Mouse (Mus musculus) embryonic facial prominence, embryonic 14.5 days (tissue): ENCODE results near the gene Sap30bp. TPM values are rescaled to one million over a fixed set of nuclear protein-coding genes. Genes with fewer than 3 reads are reported as not detected.
A peak's percentile ranks its signal among the peaks of the same experiment; 100 is the strongest.

ENCODE experiments used
- ATAC-seq: fragments of 200-750 bp; cut with Nextera tagmentation; 2 replicates; pipeline ENCODE4 v1.8.0; 2017; ENCODE audit warnings: low read depth, moderate number of reproducible peaks, moderate TSS enrichment
- DNase-seq: peaks from one replicate; pipeline ENCODE4 v3.0.0-alpha.2; 2015; ENCODE audit warnings: low spot score
- H3K27ac ChIP-seq: fragments of 300-500 bp; sonication (generic); replicated peaks from 2 replicates; pipeline ENCODE4 v1.5.1; 2014; ENCODE audit warnings: low read depth, mild to moderate bottlenecking, low read length, moderate library complexity
- H3K27me3 ChIP-seq: fragments of 300-500 bp; sonication (generic); replicated peaks from 2 replicates; pipeline ENCODE4 v1.6.1; 2014; ENCODE audit warnings: low read length; ENCODE audit not compliant: control insufficient read depth, insufficient read depth
- H3K36me3 ChIP-seq: fragments of 300-500 bp; sonication (generic); 2 replicates; pipeline ENCODE4 v1.6.1; 2014; ENCODE audit warnings: low read length, mixed read lengths; ENCODE audit not compliant: control insufficient read depth, insufficient read depth
- H3K4me1 ChIP-seq: fragments of 300-500 bp; sonication (generic); 2 replicates; pipeline ENCODE4 v1.6.1; 2014; ENCODE audit warnings: antibody characterized with exemption, low read length; ENCODE audit not compliant: control insufficient read depth, insufficient read depth
- H3K4me2 ChIP-seq: fragments of 300-500 bp; sonication (generic); 2 replicates; pipeline ENCODE4 v1.6.1; 2014; ENCODE audit warnings: low read depth, mild to moderate bottlenecking, low read length, moderate library complexity, mixed read lengths
- H3K4me3 ChIP-seq: fragments of 300-500 bp; sonication (generic); 2 replicates; pipeline ENCODE4 v1.5.1; 2014; ENCODE audit warnings: low read depth, mild to moderate bottlenecking, low read length
- H3K9ac ChIP-seq: fragments of 300-500 bp; sonication (generic); 2 replicates; pipeline ENCODE4 v1.6.1; 2014; ENCODE audit warnings: low read depth, mild to moderate bottlenecking, low read length, moderate library complexity, mixed read lengths
- H3K9me3 ChIP-seq: fragments of 300-500 bp; sonication (generic); 2 replicates; pipeline ENCODE4 v1.6.1; 2016; ENCODE audit warnings: low read length; ENCODE audit not compliant: control insufficient read depth
- WGBS: fragments of 180-500 bp; shearing (Covaris S2); extraction: QIAGEN DNeasy Blood & Tissue Kit; methylation state at CpG from one replicate; pipeline ENCODE4 v1.1.7; 2014; 5-methylcytosine and 5-hydroxymethylcytosine counted together
- polyA plus RNA-seq: library from polyadenylated mRNA; unstranded; fragments of >200 nt; fragmentation: Nextera tagmentation; extraction: Ambion mirVana; gene quantifications from 2 replicates; pipeline ENCODE4 v1.2.1, GENCODE M21; 2014

The Sap30bp gene
- polyA plus RNA-seq = 30.2 and 36.6 TPM in 2 replicates

DNA sequence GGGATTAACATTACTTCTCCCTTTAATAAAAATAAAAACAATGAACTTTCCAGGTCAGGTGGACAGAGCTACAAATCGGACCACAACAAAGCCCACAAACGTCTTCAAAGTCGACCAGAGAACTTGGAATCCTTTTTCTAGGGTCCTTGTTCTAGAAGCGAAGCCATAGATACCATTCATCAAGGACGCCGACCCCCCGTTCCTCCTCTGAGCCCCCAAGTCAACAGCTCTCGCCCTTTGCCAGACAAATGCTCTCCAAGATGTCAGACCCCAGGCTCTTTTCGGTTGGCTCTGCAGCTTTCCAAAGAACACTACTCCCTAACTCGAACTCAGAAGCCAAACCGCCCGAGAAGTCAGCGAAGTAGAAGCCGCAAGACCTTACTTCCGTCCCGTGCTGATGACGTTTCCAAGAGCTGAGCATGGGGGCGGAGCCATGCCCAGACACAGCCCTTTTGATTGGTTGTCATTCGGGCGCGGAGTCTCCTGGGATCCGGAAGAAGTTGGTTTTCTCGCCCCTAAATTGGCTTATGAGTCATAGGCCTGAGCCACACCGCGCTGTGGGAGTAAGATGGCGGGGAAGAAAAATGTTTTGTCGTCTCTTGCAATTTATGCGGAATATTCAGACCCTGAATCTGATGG lies at the start of gene Sap30bp, which contains the start of gene Recql5:
Sap30bp (plus strand) TSS at position 175 of the 639 bp plus-strand sequence.
Recql5 (minus strand) TSS at position 370 of the 639 bp plus-strand sequence.
- peak; percentile 99 for DNase-seq
- H3K27ac ChIP-seq = peak within 1 kb of the TSS; percentile 78
- peaks cover 30% of the 10 kb centered on the region for H3K36me3 ChIP-seq
- peak within 1 kb of the TSS; percentile 88 for H3K9ac ChIP-seq
- H3K4me1 ChIP-seq = peaks cover 16% of the 10 kb centered on the region
- H3K27me3 ChIP-seq = no peaks in the 10 kb centered on the region
- peak within 1 kb of the TSS; percentile 72 for H3K4me2 ChIP-seq
- peak; percentile 99 for ATAC-seq
- H3K4me3 ChIP-seq = peak within 1 kb of the TSS; percentile 71
- no peaks in the 10 kb centered on the region for H3K9me3 ChIP-seq
- WGBS = under 1% methylated on average over 28 of the region's 28 CpGs

GRCm38 (mm10) chr11:115884361-115884760 lies 48.7 kb upstream of the Sap30bp start:
- no peaks in the 10 kb centered on the region for H3K4me1 ChIP-seq
- H3K27ac ChIP-seq = no peak overlapping the region
- H3K36me3 ChIP-seq = no peaks in the 10 kb centered on the region
- WGBS = 87% methylated on average over 3 of the region's 3 CpGs
- H3K9ac ChIP-seq = no peak overlapping the region
- no peak for ATAC-seq
- H3K27me3 ChIP-seq = no peaks in the 10 kb centered on the region; the same call in 1 of the 2 replicates
- no peak overlapping the region for H3K4me2 ChIP-seq
- no peaks in the 10 kb centered on the region for H3K9me3 ChIP-seq
- no peak overlapping the region for H3K4me3 ChIP-seq
- DNase-seq = no peak

GRCm38 (mm10) chr11:115885281-115885680 lies 47.8 kb upstream of the Sap30bp start:
- no peaks in the 10 kb centered on the region for H3K36me3 ChIP-seq
- DNase-seq = no peak
- no peak overlapping the region for H3K27ac ChIP-seq
- no peaks in the 10 kb centered on the region; the same call in 1 of the 2 replicates for H3K27me3 ChIP-seq
- H3K4me2 ChIP-seq = no peak overlapping the region
- ATAC-seq = no peak
- H3K4me1 ChIP-seq = no peaks in the 10 kb centered on the region
- WGBS = 74% methylated on average over 11 of the region's 11 CpGs
- H3K9me3 ChIP-seq = no peaks in the 10 kb centered on the region
- H3K4me3 ChIP-seq = no peak overlapping the region
- no peak overlapping the region for H3K9ac ChIP-seq

GRCm38 (mm10) chr11:115886446-115886845 lies 46.6 kb upstream of the Sap30bp start:
- no peak overlapping the region for H3K4me2 ChIP-seq
- no peak overlapping the region for H3K4me3 ChIP-seq
- no peak overlapping the region for H3K9ac ChIP-seq
- H3K27ac ChIP-seq = no peak overlapping the region
- H3K36me3 ChIP-seq = no peaks in the 10 kb centered on the region
- ATAC-seq (no peak), DNase-seq (no peak)
- H3K9me3 ChIP-seq = no peaks in the 10 kb centered on the region
- H3K27me3 ChIP-seq = no peaks in the 10 kb centered on the region; the same call in 1 of the 2 replicates
- H3K4me1 ChIP-seq = no peaks in the 10 kb centered on the region
- WGBS = 94% methylated on average over 10 of the region's 11 CpGs

- no peak overlapping the region for H3K4me2 ChIP-seq
- H3K9ac ChIP-seq = no peak overlapping the region
- H3K27me3 ChIP-seq = no peaks in the 10 kb centered on the region
- H3K36me3 ChIP-seq = peaks cover 8% of the 10 kb centered on the region
- no peak for ATAC-seq
- no peaks in the 10 kb centered on the region for H3K4me1 ChIP-seq
- H3K27ac ChIP-seq = no peak overlapping the region
- no peak for DNase-seq
- 63% methylated on average over 3 of the region's 5 CpGs for WGBS
- H3K9me3 ChIP-seq = no peaks in the 10 kb centered on the region
- no peak overlapping the region for H3K4me3 ChIP-seq
Observed at GRCm38 (mm10) chr11:115888020-115888419, 45.1 kb upstream of the Sap30bp start.

DNA sequence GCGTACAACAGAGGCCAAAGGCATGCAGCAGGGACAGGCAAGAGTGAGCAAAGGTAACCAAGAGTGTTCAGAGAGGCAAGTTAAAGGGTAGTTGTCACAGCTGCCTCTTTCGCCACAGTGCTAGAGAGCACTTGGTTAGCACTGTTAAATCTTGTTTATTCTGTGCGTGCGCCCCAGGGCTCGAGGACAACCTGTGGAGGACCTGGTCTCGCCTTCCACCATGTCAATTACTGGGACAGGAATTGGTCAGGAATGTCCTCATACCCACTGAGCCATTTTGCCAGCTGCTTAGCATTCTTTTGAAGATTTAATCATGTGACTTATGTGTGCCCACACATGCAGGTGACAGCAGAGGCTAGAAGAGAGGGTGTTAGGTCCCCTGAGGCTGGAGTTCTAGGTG lies 43.9 kb upstream of the Sap30bp start:
- 72% methylated on average over 6 of the region's 6 CpGs for WGBS
- Histone ChIP-seq H3K9ac (no peak overlapping the region), H3K4me2 (no peak overlapping the region), H3K9me3 (no peaks in the 10 kb centered on the region), H3K27ac (no peak overlapping the region), H3K4me3 (no peak overlapping the region), H3K36me3 (peaks cover 19% of the 10 kb centered on the region), H3K4me1 (no peaks in the 10 kb centered on the region), H3K27me3 (no peaks in the 10 kb centered on the region)
- no peak for ATAC-seq
- no peak for DNase-seq

DNA sequence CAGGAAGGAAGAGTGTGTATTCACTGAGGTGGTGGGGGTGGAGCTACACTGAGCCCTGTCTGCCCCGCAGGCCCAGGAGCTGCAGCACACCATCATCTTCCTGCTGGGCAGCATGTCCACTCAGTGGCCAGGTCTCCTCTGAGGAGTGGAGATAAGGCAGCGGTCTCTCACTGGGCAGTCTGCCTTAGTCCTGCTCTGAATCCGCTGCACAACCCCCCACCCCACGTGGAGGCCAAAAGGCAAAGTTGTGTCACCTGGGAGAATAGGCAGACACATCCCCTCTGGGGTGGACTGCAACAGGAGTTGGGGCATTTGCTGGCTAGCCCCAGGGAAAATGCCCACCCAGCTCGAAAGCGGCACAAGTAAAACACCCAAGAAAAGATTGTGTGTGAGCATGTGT lies 40.9 kb upstream of the Sap30bp start:
- no peak overlapping the region for H3K4me2 ChIP-seq
- no peak overlapping the region for H3K4me3 ChIP-seq
- H3K9ac ChIP-seq = no peak overlapping the region
- WGBS = 60% methylated on average over 6 of the region's 6 CpGs
- H3K4me1 ChIP-seq = no peaks in the 10 kb centered on the region
- no peaks in the 10 kb centered on the region for H3K27me3 ChIP-seq
- DNase-seq (no peak), ATAC-seq (no peak)
- peaks cover 45% of the 10 kb centered on the region for H3K36me3 ChIP-seq
- H3K27ac ChIP-seq = no peak overlapping the region
- H3K9me3 ChIP-seq = no peaks in the 10 kb centered on the region

DNA sequence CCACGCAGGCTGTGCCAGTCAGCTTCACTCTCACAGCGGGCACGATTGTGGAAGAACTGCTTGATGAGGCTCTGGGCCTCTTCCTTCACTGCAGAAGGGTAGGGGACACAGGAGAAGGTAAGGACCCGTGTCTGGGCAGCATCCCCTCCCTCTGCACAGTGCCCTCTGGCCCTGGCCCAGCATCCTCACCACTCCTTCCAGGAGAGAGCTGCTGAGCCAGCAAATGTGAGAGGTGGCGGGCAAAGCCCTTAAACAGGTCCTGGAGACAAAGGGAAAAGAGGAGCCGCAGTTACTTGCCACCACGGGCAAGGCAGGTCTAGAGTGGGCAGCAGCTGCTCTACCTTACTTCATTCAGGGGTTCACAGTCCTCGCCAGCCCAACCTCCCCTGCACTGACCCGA lies 40.0 kb upstream of the Sap30bp start:
- no peaks in the 10 kb centered on the region for H3K9me3 ChIP-seq
- no peak overlapping the region for H3K9ac ChIP-seq
- H3K4me2 ChIP-seq = no peak overlapping the region
- 88% methylated on average over 8 of the region's 9 CpGs for WGBS
- ATAC-seq = no peak
- H3K27me3 ChIP-seq = no peaks in the 10 kb centered on the region
- no peak overlapping the region for H3K4me3 ChIP-seq
- H3K27ac ChIP-seq = no peak overlapping the region
- DNase-seq = no peak
- H3K4me1 ChIP-seq = no peaks in the 10 kb centered on the region
- peaks cover 45% of the 10 kb centered on the region for H3K36me3 ChIP-seq
